Mouse (Mus musculus) ES-Bruce4 (cell line): ENCODE data around the gene Il17rc.

Experiments used
- EP300 ChIP-seq: IDR thresholded peaks from 2 replicates; pipeline ENCODE4 v1.6.1; 2011; ENCODE audit warnings: low read depth, low read length; ENCODE audit not compliant: insufficient read depth
- POLR2A ChIP-seq: IDR thresholded peaks from one replicate; pipeline ENCODE4 v1.8.1; 2011; ENCODE audit warnings: low read length; ENCODE audit not compliant: insufficient read depth

- TF ChIP-seq EP300 (no peak), POLR2A (no peak)
These were observed 47.0 kb upstream of the Il17rc start for GRCm38 (mm10) chr6:113424187-113424586.
